Mouse (Mus musculus): ENCODE data around the gene Abl1.

The Abl1 gene

GRCm38 (mm10) chr2:31742134-31742533, 54.0 kb downstream of the Abl1 start:
- in situ Hi-C loops (cut with MboI, MseI) = no loop called here

- in situ Hi-C loops (cut with MboI, MseI) = no loop called here
Observed at GRCm38 (mm10) chr2:31745741-31746243, 57.6 kb downstream of the Abl1 start.

GRCm38 (mm10) chr2:31746835-31747234, 58.7 kb downstream of the Abl1 start:
- in situ Hi-C loops (cut with MboI, MseI) = no loop called here

GRCm38 (mm10) chr2:31749046-31749709, 61.0 kb downstream of the Abl1 start:
- in situ Hi-C loops (cut with MboI, MseI) = no loop called here

GRCm38 (mm10) chr2:31750133-31750532, 62.0 kb downstream of the Abl1 start:
- in situ Hi-C loops (cut with MboI, MseI) = no loop called here

GRCm38 (mm10) chr2:31757472-31757871, 69.3 kb downstream of the Abl1 start:
- in situ Hi-C loops (cut with MboI, MseI) = no loop called here

GRCm38 (mm10) chr2:31758966-31759365, 70.8 kb downstream of the Abl1 start:
- in situ Hi-C loops (cut with MboI, MseI) = no loop called here

- in situ Hi-C loops (cut with MboI, MseI) = no loop called here
Observed at GRCm38 (mm10) chr2:31759751-31760460, 71.7 kb downstream of the Abl1 start.

- in situ Hi-C loops (cut with MboI, MseI) = no loop called here
Observed at GRCm38 (mm10) chr2:31760486-31760885, 72.3 kb downstream of the Abl1 start.

GRCm38 (mm10) chr2:31761115-31761531, 72.9 kb downstream of the Abl1 start:
- in situ Hi-C loops (cut with MboI, MseI) = no loop called here

- in situ Hi-C loops (cut with MboI, MseI) = no loop called here
Observed at GRCm38 (mm10) chr2:31761585-31761984, 73.4 kb downstream of the Abl1 start.

GRCm38 (mm10) chr2:31762155-31762554, 74.0 kb downstream of the Abl1 start:
- in situ Hi-C loops (cut with MboI, MseI) = no loop called here

- in situ Hi-C loops (cut with MboI, MseI) = no loop called here
Observed at GRCm38 (mm10) chr2:31762853-31763252, 74.7 kb downstream of the Abl1 start.

GRCm38 (mm10) chr2:31763271-31763670, 75.1 kb downstream of the Abl1 start:
- in situ Hi-C loops (cut with MboI, MseI) = no loop called here

- in situ Hi-C loops (cut with MboI, MseI) = no loop called here
Observed at GRCm38 (mm10) chr2:31767104-31767503, 78.9 kb downstream of the Abl1 start.

- in situ Hi-C loops (cut with MboI, MseI) = no loop called here
Observed at GRCm38 (mm10) chr2:31767815-31768214, 79.6 kb downstream of the Abl1 start.

- in situ Hi-C loops (cut with MboI, MseI) = no loop called here
Observed at GRCm38 (mm10) chr2:31769115-31769514, 80.9 kb downstream of the Abl1 start.

- in situ Hi-C loops (cut with MboI, MseI) = no loop called here
Observed at GRCm38 (mm10) chr2:31769631-31770111, 81.5 kb downstream of the Abl1 start.

GRCm38 (mm10) chr2:31770781-31771441, 82.7 kb downstream of the Abl1 start:
- in situ Hi-C loops (cut with MboI, MseI) = no loop called here

GRCm38 (mm10) chr2:31776479-31776878, 88.3 kb downstream of the Abl1 start:
- in situ Hi-C loops (cut with MboI, MseI) = no loop called here

- in situ Hi-C loops (cut with MboI, MseI) = no loop called here
Observed at GRCm38 (mm10) chr2:31779258-31779657, 91.1 kb downstream of the Abl1 start.

GRCm38 (mm10) chr2:31782958-31783602, 94.9 kb downstream of the Abl1 start:
- in situ Hi-C loops (cut with MboI, MseI) = no loop called here
